Mouse (Mus musculus): Measurements from ENCODE around the gene Kazn. TPM values are rescaled to one million over a fixed set of nuclear protein-coding genes. Genes with fewer than 3 reads are reported as not detected.

Kazn gene
- polyA plus RNA-seq, 1 experiment, result 17.0 TPM

DNA sequence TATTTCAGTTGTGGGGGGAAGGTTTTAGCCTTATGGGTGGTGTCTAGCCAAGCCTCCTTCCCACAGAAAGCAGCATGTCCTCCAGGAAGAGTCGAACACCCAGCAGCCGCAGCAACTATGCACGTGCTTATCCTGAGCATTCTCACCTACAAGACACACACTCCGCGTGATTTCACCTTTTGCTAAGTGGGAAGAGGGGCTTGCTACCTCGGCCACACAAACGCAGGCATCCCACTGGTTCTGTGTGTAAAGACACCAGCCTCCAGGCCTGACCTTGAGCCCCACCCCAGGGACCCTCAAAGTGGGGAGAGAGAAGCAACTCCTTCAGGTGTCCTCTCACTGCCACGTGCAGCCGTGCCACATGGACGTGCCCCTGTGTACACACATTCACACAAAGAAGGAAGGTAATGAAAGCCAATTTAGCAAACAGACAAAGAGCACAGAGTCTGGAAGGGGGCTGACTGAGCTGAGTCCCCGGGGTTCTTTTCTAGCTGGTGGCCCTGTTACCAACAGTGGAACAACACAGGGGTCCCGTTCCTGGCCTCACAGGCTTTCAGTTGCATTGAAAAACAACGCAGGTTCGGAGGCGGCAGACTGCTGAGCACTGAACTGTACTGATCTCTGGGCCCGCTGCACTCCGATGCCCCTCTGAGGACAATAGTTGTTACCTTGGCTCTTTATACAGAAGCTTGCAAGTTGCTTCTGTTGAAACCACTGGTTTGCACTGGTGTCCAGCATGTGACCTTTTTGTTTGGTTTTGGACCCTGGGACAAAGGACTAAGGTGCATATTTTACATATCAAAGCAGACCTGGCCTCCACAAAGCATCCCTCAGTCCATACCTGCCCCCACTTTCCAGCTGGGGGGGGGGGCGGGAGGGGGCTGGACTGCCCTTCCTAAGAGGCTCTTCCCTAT, 170.0 kb downstream of the Kazn start:
- 93% methylated on average over 18 of the region's 18 CpGs for WGBS
- Histone ChIP-seq H3K27ac (ENCODE audit: control insufficient read depth, insufficient read depth, low read length) (no peak overlapping the region), H3K4me1 (replicated peaks; ENCODE audit: control insufficient read depth, insufficient read depth, low read length) (no peaks in the 10 kb centered on the region), H3K36me3 (ENCODE audit: control insufficient read depth, insufficient read depth, low read length) (no peaks in the 10 kb centered on the region), H3K27me3 (ENCODE audit: control insufficient read depth, insufficient read depth, low read length) (no peaks in the 10 kb centered on the region), H3K4me3 (ENCODE audit: control insufficient read depth, insufficient read depth, low read length) (no peak overlapping the region)
- TF ChIP-seq CTCF (IDR thresholded peaks at IDR 0.05; ENCODE audit: borderline replicate concordance, control insufficient read depth, extremely low read depth, insufficient read depth, low read length, poor library complexity) (no peak), POLR2A (IDR thresholded peaks at IDR 0.05; ENCODE audit: control insufficient read depth, extremely low read depth, insufficient read depth, low read length, poor library complexity) (no peak)
- DNase-seq, result no peak

DNA sequence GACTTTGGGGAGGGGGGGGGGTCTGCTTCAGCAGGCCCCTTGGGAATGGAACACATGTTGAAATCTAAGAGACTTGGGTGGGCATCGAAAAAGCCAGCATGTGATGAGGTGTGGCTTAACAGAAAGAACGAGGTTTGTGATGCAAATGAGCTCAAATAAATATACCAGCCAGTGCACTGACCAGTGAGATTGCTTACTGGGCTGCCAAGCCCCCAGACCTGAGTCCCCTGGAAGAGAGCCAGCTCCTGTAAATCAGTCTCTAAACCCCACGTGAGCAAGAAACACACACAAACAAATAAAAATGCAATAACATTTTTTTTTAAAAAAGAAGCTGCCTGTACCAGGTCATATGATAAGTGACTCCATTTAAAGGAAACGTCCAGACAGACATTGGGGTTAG, 172.6 kb downstream of the Kazn start:
- DNase-seq, result no peak
- no peak overlapping the region for H3K4me3 ChIP-seq (ENCODE audit: control insufficient read depth, insufficient read depth, low read length)
- no peak overlapping the region for H3K27ac ChIP-seq (ENCODE audit: control insufficient read depth, insufficient read depth, low read length)
- 66% methylated on average over 4 of the region's 4 CpGs for WGBS
- no peaks in the 10 kb centered on the region for H3K27me3 ChIP-seq (ENCODE audit: control insufficient read depth, insufficient read depth, low read length)
- TF ChIP-seq POLR2A (IDR thresholded peaks at IDR 0.05; ENCODE audit: control insufficient read depth, extremely low read depth, insufficient read depth, low read length, poor library complexity), result no peak
- no peak for TF ChIP-seq CTCF (IDR thresholded peaks at IDR 0.05; ENCODE audit: borderline replicate concordance, control insufficient read depth, extremely low read depth, insufficient read depth, low read length, poor library complexity)
- no peaks in the 10 kb centered on the region for H3K36me3 ChIP-seq (ENCODE audit: control insufficient read depth, insufficient read depth, low read length)
- H3K4me1 ChIP-seq (replicated peaks; ENCODE audit: control insufficient read depth, insufficient read depth, low read length), result no peaks in the 10 kb centered on the region

DNA sequence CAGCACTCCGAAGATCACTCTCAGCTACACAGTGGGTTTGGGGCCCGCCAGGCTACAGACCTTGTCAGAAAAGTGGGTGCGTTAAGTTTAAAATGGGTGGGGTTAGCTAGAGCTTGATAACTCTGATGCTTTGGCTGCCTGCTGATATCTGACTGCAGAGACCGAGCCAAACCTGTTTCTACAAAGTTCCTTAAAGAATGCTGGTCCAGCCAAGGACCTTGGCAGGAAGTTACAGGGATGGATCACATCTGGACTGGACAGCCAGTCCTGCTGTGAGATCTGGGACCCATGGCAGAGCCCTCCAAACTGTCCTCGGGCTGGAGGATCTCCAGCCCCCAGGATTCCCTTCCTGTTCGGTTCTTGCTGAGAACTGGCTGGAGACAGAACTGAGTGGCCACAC, 173.4 kb downstream of the Kazn start:
- TF ChIP-seq CTCF (IDR thresholded peaks at IDR 0.05; ENCODE audit: borderline replicate concordance, control insufficient read depth, extremely low read depth, insufficient read depth, low read length, poor library complexity) (no peak), POLR2A (IDR thresholded peaks at IDR 0.05; ENCODE audit: control insufficient read depth, extremely low read depth, insufficient read depth, low read length, poor library complexity) (no peak)
- 79% methylated on average over 6 of the region's 6 CpGs for WGBS

DNA sequence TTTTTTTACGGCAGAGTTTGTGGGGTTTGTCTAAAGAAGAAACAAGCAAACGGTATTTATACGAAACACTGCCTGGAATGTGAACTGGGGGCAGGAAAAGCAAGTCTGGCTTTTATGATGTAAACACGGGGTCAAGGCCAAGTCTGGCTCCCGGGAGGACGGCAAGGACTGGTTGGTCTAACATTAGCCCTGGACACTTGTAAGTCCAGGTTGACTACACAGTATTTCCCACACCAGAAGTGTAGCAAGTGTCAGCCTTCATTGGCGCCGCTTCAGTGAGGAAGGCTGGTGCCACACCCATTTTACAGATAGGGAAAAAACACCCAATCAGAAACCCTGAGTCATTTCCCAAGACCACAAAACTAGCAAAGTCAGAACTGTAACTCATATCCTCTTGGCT, 173.9 kb downstream of the Kazn start:
- DNase-seq, result no peak
- Histone ChIP-seq H3K36me3 (ENCODE audit: control insufficient read depth, insufficient read depth, low read length) (no peaks in the 10 kb centered on the region), H3K4me1 (replicated peaks; ENCODE audit: control insufficient read depth, insufficient read depth, low read length) (no peaks in the 10 kb centered on the region), H3K4me3 (ENCODE audit: control insufficient read depth, insufficient read depth, low read length) (no peak overlapping the region), H3K27ac (ENCODE audit: control insufficient read depth, insufficient read depth, low read length) (no peak overlapping the region), H3K27me3 (ENCODE audit: control insufficient read depth, insufficient read depth, low read length) (no peaks in the 10 kb centered on the region)
- no peak for TF ChIP-seq POLR2A (IDR thresholded peaks at IDR 0.05; ENCODE audit: control insufficient read depth, extremely low read depth, insufficient read depth, low read length, poor library complexity)
- no peak for TF ChIP-seq CTCF (IDR thresholded peaks at IDR 0.05; ENCODE audit: borderline replicate concordance, control insufficient read depth, extremely low read depth, insufficient read depth, low read length, poor library complexity)
- 88% methylated on average over 8 of the region's 8 CpGs for WGBS

More for the DNA sequence above, 173.4 kb downstream of the Kazn start:
- Histone ChIP-seq H3K27me3 (ENCODE audit: control insufficient read depth, insufficient read depth, low read length) (no peaks in the 10 kb centered on the region), H3K27ac (ENCODE audit: control insufficient read depth, insufficient read depth, low read length) (no peak overlapping the region), H3K4me3 (ENCODE audit: control insufficient read depth, insufficient read depth, low read length) (no peak overlapping the region), H3K4me1 (replicated peaks; ENCODE audit: control insufficient read depth, insufficient read depth, low read length) (no peaks in the 10 kb centered on the region), H3K36me3 (ENCODE audit: control insufficient read depth, insufficient read depth, low read length) (no peaks in the 10 kb centered on the region)
- no peak for DNase-seq

DNA sequence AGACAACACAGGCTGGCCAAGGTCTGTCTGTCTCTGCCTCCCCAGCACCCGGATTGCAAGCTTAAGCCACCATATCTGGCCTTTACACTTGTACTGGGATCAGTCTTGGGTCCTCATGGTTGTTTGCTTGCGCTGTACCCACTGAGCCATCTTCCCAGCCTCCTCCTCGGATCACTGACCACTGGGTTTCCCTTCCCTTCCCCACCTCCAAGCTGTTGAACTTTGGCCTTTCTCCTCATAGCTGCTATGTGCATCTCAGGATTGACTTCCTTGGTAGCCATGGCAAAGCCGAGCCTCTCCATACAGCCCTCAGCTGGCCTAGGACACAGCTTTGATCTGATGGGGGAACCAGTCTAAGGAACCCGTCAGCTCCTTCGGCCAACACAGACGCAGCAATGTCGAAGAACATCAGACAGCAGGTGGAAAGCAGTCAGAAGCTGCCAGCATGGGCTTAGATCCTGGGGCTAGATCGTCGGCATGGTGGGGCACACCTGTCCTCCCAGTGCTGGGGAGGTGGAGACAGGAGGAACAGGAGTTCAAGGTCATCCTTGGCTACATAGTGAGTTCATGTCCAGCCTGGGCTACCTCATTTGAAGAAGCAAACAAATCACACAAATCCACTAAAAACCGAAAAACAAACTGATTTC, 174.5 kb downstream of the Kazn start:
- no peak for DNase-seq
- Histone ChIP-seq H3K27me3 (ENCODE audit: control insufficient read depth, insufficient read depth, low read length) (no peaks in the 10 kb centered on the region), H3K27ac (ENCODE audit: control insufficient read depth, insufficient read depth, low read length) (no peak overlapping the region), H3K36me3 (ENCODE audit: control insufficient read depth, insufficient read depth, low read length) (no peaks in the 10 kb centered on the region), H3K4me3 (ENCODE audit: control insufficient read depth, insufficient read depth, low read length) (no peak overlapping the region), H3K4me1 (replicated peaks; ENCODE audit: control insufficient read depth, insufficient read depth, low read length) (no peaks in the 10 kb centered on the region)
- 97% methylated on average over 11 of the region's 11 CpGs for WGBS
- TF ChIP-seq POLR2A (IDR thresholded peaks at IDR 0.05; ENCODE audit: control insufficient read depth, extremely low read depth, insufficient read depth, low read length, poor library complexity) (no peak), CTCF (IDR thresholded peaks at IDR 0.05; ENCODE audit: borderline replicate concordance, control insufficient read depth, extremely low read depth, insufficient read depth, low read length, poor library complexity) (no peak)

DNA sequence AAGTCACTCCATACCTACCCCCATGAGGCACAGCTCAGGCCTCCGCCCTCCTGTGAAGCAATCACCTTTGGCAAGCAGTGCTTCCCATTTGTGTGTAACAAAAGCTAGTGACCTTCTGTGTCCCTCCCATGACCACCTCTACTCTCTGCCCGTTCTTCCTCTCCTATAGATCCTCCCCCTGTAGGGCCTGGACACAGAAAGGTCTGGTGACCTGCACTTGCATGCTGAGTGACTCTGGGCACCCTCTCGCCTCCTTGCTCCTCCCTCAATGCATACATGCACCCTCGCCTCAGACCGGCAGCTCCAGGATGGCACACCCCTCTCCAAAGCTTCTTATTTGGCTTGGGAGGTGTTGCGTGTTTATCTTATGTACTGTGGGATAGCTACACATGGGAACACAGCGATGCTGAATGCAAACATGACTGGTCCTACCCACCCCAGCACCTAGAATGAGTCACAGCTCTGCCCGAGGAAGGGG, 176.1 kb downstream of the Kazn start:
- 95% methylated on average over 8 of the region's 8 CpGs for WGBS
- Histone ChIP-seq H3K36me3 (ENCODE audit: control insufficient read depth, insufficient read depth, low read length) (no peaks in the 10 kb centered on the region), H3K27ac (ENCODE audit: control insufficient read depth, insufficient read depth, low read length) (no peak overlapping the region), H3K4me1 (replicated peaks; ENCODE audit: control insufficient read depth, insufficient read depth, low read length) (no peaks in the 10 kb centered on the region), H3K27me3 (ENCODE audit: control insufficient read depth, insufficient read depth, low read length) (no peaks in the 10 kb centered on the region), H3K4me3 (ENCODE audit: control insufficient read depth, insufficient read depth, low read length) (no peak overlapping the region)
- TF ChIP-seq CTCF (IDR thresholded peaks at IDR 0.05; ENCODE audit: borderline replicate concordance, control insufficient read depth, extremely low read depth, insufficient read depth, low read length, poor library complexity), result no peak
- TF ChIP-seq POLR2A (IDR thresholded peaks at IDR 0.05; ENCODE audit: control insufficient read depth, extremely low read depth, insufficient read depth, low read length, poor library complexity), result no peak
- DNase-seq, result no peak
